Mouse (Mus musculus) neural tube, embryonic 13.5 days (tissue): ENCODE measurements around the gene Diras1. TPM values are rescaled to one million over a fixed set of nuclear protein-coding genes. Genes with fewer than 3 reads are reported as not detected.
"Not testable (repeated sequence)": the region's sequence is repeated elsewhere in the genome, so short reads cannot be mapped to it uniquely, and the experiment has no call there.

Experiments used
- ATAC-seq: fragments of 200-750 bp; cut with Nextera tagmentation; 2 replicates; pipeline ENCODE4 v1.8.0; 2017; ENCODE audit warnings: low read depth, mild to moderate bottlenecking, moderate TSS enrichment, moderate library complexity
- H3K27ac ChIP-seq: fragments of 300-500 bp; sonication (generic); replicated peaks from 2 replicates; pipeline ENCODE4 v1.5.1; 2015; ENCODE audit warnings: moderate library complexity, mild to moderate bottlenecking, inconsistent platforms
- H3K27me3 ChIP-seq: fragments of 300-500 bp; sonication (generic); 2 replicates; pipeline ENCODE4 v1.6.1; 2015; ENCODE audit warnings: mild to moderate bottlenecking, inconsistent platforms
- H3K36me3 ChIP-seq: fragments of 300-500 bp; sonication (generic); 2 replicates; pipeline ENCODE4 v1.6.1; 2015; ENCODE audit warnings: mild to moderate bottlenecking, inconsistent platforms
- H3K4me1 ChIP-seq: fragments of 300-500 bp; sonication (generic); replicated peaks from 2 replicates; pipeline ENCODE4 v1.6.1; 2015; ENCODE audit warnings: inconsistent platforms
- H3K4me2 ChIP-seq: fragments of 300-500 bp; sonication (generic); 2 replicates; pipeline ENCODE4 v1.6.1; 2015; ENCODE audit warnings: inconsistent platforms, mild to moderate bottlenecking, moderate library complexity
- H3K4me3 ChIP-seq: fragments of 300-500 bp; sonication (generic); 2 replicates; pipeline ENCODE4 v1.5.1; 2015; ENCODE audit warnings: mild to moderate bottlenecking, inconsistent platforms
- H3K9ac ChIP-seq: fragments of 300-500 bp; sonication (generic); 2 replicates; pipeline ENCODE4 v1.6.1; 2015; ENCODE audit warnings: moderate library complexity, mild to moderate bottlenecking, inconsistent platforms
- H3K9me3 ChIP-seq: fragments of 300-500 bp; sonication (generic); 2 replicates; pipeline ENCODE4 v1.6.1; 2016; ENCODE audit warnings: inconsistent platforms
- WGBS: fragments of 180-500 bp; shearing (Covaris S2); methylation state at CpG from one replicate; pipeline ENCODE4 v1.1.7; 2015; 5-methylcytosine and 5-hydroxymethylcytosine counted together
- polyA plus RNA-seq: library from polyadenylated mRNA; unstranded; fragments of >200 nt; fragmentation: Nextera tagmentation; extraction: Ambion mirVana; gene quantifications from 2 replicates; pipeline ENCODE4 v1.2.1, GENCODE M21; 2015

The Diras1 gene
- polyA plus RNA-seq: 38.1 and 38.7 TPM in 2 replicates

GRCm38 (mm10) chr10:81025639-81026275 lies at the start of gene Diras1:
Gene Diras1 (minus strand): TSS chr10:81025662.
- 48% methylated on average over 12 of the region's 12 CpGs for WGBS
- H3K27ac ChIP-seq: no peak within 1 kb of the TSS
- H3K27me3 ChIP-seq: peaks cover 41% of the 10 kb centered on the region
- peak within 1 kb of the TSS; percentile 53 for H3K4me3 ChIP-seq
- peaks cover 12% of the 10 kb centered on the region for H3K36me3 ChIP-seq
- peak within 1 kb of the TSS; percentile 71 for H3K4me2 ChIP-seq
- H3K9me3 ChIP-seq: no peaks in the 10 kb centered on the region
- ATAC-seq: no peak
- H3K9ac ChIP-seq: peak within 1 kb of the TSS; percentile 85
- H3K4me1 ChIP-seq: peaks cover 38% of the 10 kb centered on the region

GRCm38 (mm10) chr10:81073464-81073863 lies 48.0 kb upstream of the Diras1 start:
- H3K36me3 ChIP-seq: peaks cover 56% of the 10 kb centered on the region
- peaks cover 24% of the 10 kb centered on the region for H3K4me1 ChIP-seq
- ATAC-seq: no peak
- H3K4me3 ChIP-seq: no peak overlapping the region
- no peak overlapping the region for H3K27ac ChIP-seq
- H3K4me2 ChIP-seq: no peak overlapping the region
- H3K27me3 ChIP-seq: no peaks in the 10 kb centered on the region
- no peak overlapping the region for H3K9ac ChIP-seq
- no peaks in the 10 kb centered on the region for H3K9me3 ChIP-seq
- WGBS: 71% methylated on average over 7 of the region's 7 CpGs

GRCm38 (mm10) chr10:81072290-81072689 lies 46.8 kb upstream of the Diras1 start:
- Histone ChIP-seq H3K4me1 (peaks cover 24% of the 10 kb centered on the region), H3K27ac (no peak overlapping the region), H3K9me3 (no peaks in the 10 kb centered on the region), H3K4me3 (no peak overlapping the region), H3K9ac (0 out of 2 replicates have a peak overlapping the region, but pooled peaks have one; percentile 84), H3K36me3 (peaks cover 44% of the 10 kb centered on the region), H3K4me2 (no peak overlapping the region), H3K27me3 (no peaks in the 10 kb centered on the region)
- WGBS: 90% methylated on average over 8 of the region's 8 CpGs
- ATAC-seq: no peak

GRCm38 (mm10) chr10:81069836-81070235 lies 44.4 kb upstream of the Diras1 start, which contains the start of gene Thop1:
Gene Thop1 (plus strand): TSS chr10:81070035.
- Histone ChIP-seq H3K9ac (peak within 1 kb of the TSS; percentile 84), H3K27ac (peak within 1 kb of the TSS; percentile 57), H3K4me3 (peak within 1 kb of the TSS; percentile 63), H3K4me1 (peaks cover 24% of the 10 kb centered on the region), H3K9me3 (no peaks in the 10 kb centered on the region), H3K4me2 (peak within 1 kb of the TSS; percentile 81), H3K27me3 (no peaks in the 10 kb centered on the region), H3K36me3 (peaks cover 23% of the 10 kb centered on the region)
- ATAC-seq: peak; percentile 95
- under 1% methylated on average over 35 of the region's 35 CpGs for WGBS

- peak overlapping the region; percentile 46 for H3K9ac ChIP-seq
- WGBS: 77% methylated on average over 5 of the region's 5 CpGs
- H3K36me3 ChIP-seq: peaks cover 12% of the 10 kb centered on the region
- H3K4me2 ChIP-seq: no peak overlapping the region
- no peaks in the 10 kb centered on the region for H3K9me3 ChIP-seq
- ATAC-seq: no peak
- no peak overlapping the region for H3K4me3 ChIP-seq
- no peak overlapping the region for H3K27ac ChIP-seq
- peaks cover 24% of the 10 kb centered on the region for H3K4me1 ChIP-seq
- H3K27me3 ChIP-seq: no peaks in the 10 kb centered on the region
Measured at GRCm38 (mm10) chr10:81068706-81069105, 43.2 kb upstream of the Diras1 start.

- ATAC-seq, H3K27ac ChIP-seq, H3K4me2 ChIP-seq, H3K36me3 ChIP-seq, H3K27me3 ChIP-seq, H3K9me3 ChIP-seq, H3K4me3 ChIP-seq, H3K9ac ChIP-seq, H3K4me1 ChIP-seq: not testable (repeated sequence)
- 84% methylated on average over 8 of the region's 8 CpGs for WGBS
Measured at GRCm38 (mm10) chr10:81064519-81064918, 39.1 kb upstream of the Diras1 start.

GRCm38 (mm10) chr10:81062710-81063109 lies 37.2 kb upstream of the Diras1 start:
- H3K4me2 ChIP-seq: no peak overlapping the region
- no peak overlapping the region for H3K27ac ChIP-seq
- no peak for ATAC-seq
- no peak overlapping the region for H3K9ac ChIP-seq
- H3K4me3 ChIP-seq: no peak overlapping the region
- no peaks in the 10 kb centered on the region for H3K27me3 ChIP-seq
- peaks cover 20% of the 10 kb centered on the region for H3K4me1 ChIP-seq
- H3K9me3 ChIP-seq: no peaks in the 10 kb centered on the region
- no peaks in the 10 kb centered on the region for H3K36me3 ChIP-seq
- WGBS: 69% methylated on average over 4 of the region's 4 CpGs

GRCm38 (mm10) chr10:81059603-81060543 lies 34.4 kb upstream of the Diras1 start, which contains the start of gene Sgta:
Gene Sgta (minus strand): TSS chr10:81060181.
- under 1% methylated on average over 45 of the region's 48 CpGs for WGBS
- Histone ChIP-seq H3K9me3 (no peaks in the 10 kb centered on the region), H3K27ac (no peak within 1 kb of the TSS; the same call in 1 of the 2 replicates), H3K27me3 (no peaks in the 10 kb centered on the region), H3K9ac (peak within 1 kb of the TSS; percentile 90), H3K4me3 (peak within 1 kb of the TSS; percentile 88), H3K4me1 (peaks cover 37% of the 10 kb centered on the region), H3K36me3 (0 out of 2 replicates have a peak, but pooled peaks cover 7% of the 10 kb centered on the region), H3K4me2 (peak within 1 kb of the TSS; percentile 91)
- ATAC-seq: peak; percentile 92

GRCm38 (mm10) chr10:81058896-81059295 lies 33.4 kb upstream of the Diras1 start:
- Histone ChIP-seq H3K27ac (no peak overlapping the region), H3K4me1 (peaks cover 37% of the 10 kb centered on the region), H3K27me3 (no peaks in the 10 kb centered on the region), H3K4me3 (peak overlapping the region; percentile 88), H3K36me3 (0 out of 2 replicates have a peak, but pooled peaks cover 7% of the 10 kb centered on the region), H3K4me2 (peak overlapping the region; percentile 91), H3K9ac (peak overlapping the region; percentile 90), H3K9me3 (no peaks in the 10 kb centered on the region)
- ATAC-seq: no peak
- WGBS: 90% methylated on average over 6 of the region's 6 CpGs

- Histone ChIP-seq H3K4me1 (peaks cover 37% of the 10 kb centered on the region), H3K4me2 (no peak overlapping the region), H3K9me3 (no peaks in the 10 kb centered on the region), H3K27me3 (no peaks in the 10 kb centered on the region), H3K36me3 (0 out of 2 replicates have a peak, but pooled peaks cover 8% of the 10 kb centered on the region), H3K27ac (no peak overlapping the region), H3K9ac (peak overlapping the region; percentile 50), H3K4me3 (no peak overlapping the region)
- ATAC-seq: no peak
- WGBS: 93% methylated on average over 23 of the region's 23 CpGs
Measured at GRCm38 (mm10) chr10:81057406-81058130, 32.1 kb upstream of the Diras1 start.

- not testable (repeated sequence) for H3K9me3 ChIP-seq, H3K4me3 ChIP-seq, H3K27ac ChIP-seq, ATAC-seq, H3K4me2 ChIP-seq, H3K27me3 ChIP-seq, H3K9ac ChIP-seq
- Histone ChIP-seq H3K36me3 (peaks cover 25% of the 10 kb centered on the region), H3K4me1 (peaks cover 37% of the 10 kb centered on the region)
- WGBS: 82% methylated on average over 11 of the region's 11 CpGs
Measured at GRCm38 (mm10) chr10:81055802-81056340, 30.4 kb upstream of the Diras1 start.
